Mouse (Mus musculus): ENCODE measurements around the gene Hdac7.

Hdac7 gene

DNA sequence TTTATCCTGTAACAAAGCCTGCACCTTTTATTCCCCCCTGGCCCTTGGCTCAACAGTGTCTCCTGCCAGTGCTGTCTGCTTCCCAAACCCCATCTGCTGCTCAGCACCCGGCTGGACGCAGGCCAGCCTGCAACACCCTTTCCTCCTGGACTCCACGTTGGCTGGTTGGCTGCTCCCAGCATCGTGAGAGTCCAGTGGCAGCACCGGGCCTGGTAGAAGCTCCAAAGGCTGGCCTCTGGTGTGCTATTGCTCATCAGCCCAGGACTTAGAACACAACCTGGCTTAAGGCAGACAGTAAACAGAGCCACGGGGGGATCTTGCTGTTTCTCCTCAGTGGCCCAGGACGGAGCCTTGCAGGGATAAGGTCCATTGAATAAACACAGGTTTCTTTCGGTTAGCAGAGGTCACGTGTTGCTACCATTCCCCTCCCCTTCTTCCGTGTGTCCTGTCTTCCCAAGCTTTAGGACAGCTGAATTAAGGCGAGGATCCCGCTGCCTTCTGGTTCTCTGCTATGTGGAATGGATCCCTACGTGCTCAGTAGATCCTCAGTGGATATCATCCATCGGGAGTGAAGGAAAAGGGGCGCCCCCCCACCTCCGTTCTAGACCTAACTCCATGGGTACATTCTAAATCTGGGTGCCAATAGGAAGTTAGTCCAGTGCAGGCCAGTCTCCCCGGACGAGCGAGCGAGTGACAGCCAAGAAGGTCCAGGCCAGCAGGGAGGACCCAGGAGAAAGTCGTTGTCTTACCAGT lies 30.7 kb downstream of the Hdac7 start:
- peak; percentile 80 for DNase-seq

DNA sequence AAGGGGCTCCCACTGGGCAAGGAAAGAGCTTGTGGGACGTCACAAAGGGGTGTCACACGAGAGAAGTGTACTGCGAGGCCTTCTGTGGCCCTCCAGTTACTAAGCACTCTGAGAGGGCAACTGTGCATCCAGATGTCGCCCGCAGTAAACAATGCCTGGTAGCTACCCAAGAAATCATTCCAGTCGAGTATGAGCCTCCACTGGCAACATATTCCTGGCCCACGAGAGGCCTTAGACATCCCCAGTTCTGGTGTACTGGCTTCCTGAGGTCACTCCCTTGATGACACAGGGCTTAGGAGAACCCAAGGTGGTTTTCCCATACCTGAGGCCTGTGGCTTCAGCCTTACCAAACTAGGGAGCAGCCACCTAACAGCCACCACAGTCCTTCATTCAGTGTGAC lies 31.4 kb downstream of the Hdac7 start:
- no peak for DNase-seq

DNA sequence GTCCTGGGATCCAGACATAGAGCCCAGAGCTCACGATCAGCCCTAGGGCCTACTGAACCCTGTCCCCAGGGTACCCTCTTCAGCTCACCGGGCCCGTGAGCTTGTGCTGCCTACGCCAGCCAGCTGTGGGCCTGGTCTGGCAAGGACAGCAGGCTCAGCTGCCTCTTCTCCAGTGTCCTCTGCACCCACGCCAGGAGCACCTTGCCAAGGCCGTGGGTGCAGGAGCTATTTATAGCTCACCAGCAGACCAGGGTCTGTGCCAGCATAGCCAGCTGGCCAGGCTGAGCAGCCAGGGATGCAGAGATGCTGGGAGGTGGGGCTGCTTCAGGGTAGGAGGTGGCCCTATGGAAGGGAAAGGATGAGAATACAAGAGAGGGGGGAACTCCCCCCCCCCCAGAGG lies 32.2 kb downstream of the Hdac7 start:
- peak; percentile 91 for DNase-seq

DNA sequence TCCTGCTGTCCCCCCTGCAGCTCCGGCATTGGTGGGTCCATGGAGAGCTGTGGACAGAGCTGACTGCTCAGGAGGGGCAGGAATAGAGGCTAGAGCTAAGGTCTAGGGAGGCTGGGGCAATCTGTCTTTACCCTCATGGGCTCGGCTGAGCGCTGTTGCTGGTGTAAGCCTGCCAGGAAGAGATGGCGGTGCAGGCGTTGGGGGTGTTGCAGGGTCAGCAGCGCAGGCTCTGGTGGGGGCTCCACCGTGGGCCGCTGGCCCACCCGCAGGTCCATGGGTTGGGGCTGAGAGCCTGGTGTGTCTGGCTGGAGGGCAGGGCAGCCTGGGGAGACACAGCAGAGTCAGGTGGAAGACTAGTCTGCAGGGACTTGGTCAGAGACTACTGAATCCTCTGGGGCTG lies 33.0 kb downstream of the Hdac7 start:
- no peak for DNase-seq

DNA sequence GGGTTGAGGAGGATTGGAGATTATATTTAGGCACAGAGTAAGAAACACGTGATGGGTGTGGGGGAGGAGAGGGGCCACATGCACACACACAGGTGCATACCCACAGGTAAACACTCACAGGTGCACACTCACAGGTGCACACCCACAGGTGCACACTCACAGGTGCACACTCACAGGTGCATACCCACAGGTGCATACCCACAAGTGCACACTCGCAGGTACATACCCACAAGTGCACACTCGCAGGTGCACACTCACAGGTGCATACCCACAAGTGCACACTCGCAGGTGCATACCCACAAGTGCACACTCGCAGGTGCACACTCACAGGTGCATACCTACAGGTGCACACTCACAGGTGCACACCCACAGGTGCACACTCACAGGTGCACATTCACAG lies 33.9 kb downstream of the Hdac7 start:
- DNase-seq: no peak

DNA sequence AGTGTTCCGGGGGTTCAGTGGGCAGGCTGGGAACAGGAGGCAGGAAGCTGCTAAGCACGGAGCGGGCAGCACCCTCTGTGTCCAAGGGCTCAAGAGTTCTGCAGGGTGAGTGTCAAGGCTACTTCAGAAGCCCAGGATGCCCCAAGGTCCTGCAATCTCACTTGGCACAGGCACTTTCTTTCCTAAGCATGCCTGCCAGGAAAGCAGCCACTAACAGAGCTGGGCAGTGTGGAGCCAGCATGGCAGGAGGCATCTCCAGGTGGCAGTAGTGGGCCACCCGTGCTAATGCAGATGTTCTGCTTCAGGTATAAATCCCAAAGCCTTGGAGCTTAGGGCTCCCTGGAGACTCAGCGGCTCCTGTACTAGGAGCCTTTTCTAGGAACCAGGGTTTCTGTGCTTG lies 34.4 kb downstream of the Hdac7 start:
- DNase-seq: peak; percentile 81

DNA sequence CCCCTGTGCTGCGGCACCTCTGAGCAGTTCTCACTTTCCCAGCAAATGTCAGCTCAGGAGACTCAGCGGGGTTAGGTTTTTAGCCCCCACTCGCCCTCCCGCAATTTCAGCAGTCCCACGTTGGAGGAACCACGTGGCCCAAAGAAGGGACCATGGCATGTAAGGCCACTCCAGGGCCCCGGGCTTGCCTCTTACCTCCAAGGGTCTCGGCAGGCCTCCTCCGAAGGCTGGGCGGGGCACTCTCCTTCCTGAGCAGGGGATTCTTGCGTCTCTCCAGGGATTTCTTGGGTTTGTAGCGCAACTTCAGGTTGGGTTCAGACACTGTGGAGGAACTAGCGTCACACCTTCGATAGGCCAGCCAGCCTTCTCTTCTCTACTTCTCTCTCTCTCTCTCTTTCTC lies 35.1 kb downstream of the Hdac7 start:
- no peak for DNase-seq

DNA sequence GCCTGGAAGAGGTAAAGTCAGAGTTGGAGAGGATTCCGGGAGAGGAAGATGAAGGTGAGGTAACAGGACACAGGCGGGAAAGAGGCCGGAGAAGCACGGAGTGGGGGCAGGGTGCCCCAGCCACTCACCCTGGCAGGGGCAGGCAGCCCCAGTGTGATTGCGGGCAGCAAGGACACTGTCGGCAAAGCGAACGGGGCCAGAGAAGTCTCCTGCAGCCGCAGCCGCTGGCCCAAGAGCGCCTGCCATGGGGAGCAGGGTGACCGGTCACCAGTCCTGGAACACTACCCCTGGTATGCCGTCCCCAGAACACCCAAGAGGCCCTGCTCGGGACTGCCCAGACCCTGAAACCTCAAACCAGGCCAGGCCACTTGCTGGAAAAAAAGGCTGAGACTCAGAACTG lies 35.8 kb downstream of the Hdac7 start:
- DNase-seq: no peak

DNA sequence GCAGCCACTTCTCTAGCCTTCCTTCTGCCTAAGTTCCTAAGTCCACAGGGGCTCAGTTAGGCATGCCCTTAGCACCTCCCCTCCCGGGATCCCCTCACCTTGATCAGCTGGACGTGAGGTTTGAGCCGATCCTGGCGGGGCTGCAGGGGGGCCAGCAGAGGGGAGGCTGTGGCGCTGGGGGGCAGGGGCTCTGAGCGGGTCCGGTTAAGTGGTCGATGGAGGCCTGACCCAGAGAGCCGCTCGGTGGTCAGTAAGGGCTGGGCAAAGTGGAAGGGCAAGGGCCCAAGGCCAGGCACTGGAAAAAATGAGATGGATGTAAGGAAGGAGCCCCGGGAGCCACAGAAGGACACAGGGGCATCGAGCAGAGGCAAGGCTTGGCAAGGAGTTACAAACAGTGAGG lies 36.4 kb downstream of the Hdac7 start:
- no peak for DNase-seq

DNA sequence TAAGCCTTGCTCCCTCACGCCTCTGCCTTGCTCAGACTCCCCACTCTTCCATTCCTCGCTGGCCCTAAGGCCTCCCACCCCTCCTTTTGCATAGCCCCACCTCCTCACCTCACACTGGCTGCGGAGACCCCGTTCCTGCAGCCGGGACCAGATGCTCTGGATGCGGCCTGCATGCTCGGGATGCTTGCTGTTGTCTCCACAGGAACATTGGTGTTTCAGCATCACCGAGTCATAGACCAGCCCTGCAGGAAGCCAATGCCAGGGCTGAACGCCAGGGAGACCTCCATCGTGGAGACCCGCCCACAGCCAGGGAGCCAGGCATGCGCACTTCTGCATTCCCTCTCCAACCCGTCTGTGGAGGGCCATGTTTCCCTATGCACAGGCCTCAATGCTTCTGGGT lies 41.7 kb downstream of the Hdac7 start:
- DNase-seq: no peak

DNA sequence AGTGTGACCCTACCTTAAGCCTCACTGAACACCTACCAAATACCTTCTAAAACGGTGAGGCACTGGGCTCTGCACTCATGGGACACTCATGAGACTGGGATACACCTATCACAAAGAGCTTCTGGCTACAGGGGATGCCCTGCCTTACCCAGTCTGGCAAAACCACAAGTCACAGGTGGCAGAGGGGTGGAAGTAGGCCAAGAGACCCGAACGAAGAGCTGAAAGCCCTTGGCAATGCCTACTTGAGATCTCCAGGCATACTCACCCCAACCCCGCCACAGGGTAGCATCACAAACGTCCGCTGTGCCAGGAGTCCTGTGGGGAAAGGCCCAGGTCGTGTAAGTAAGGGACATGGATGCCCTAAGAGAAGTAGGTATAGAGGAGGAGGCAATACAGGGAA lies 42.5 kb downstream of the Hdac7 start:
- DNase-seq: no peak

DNA sequence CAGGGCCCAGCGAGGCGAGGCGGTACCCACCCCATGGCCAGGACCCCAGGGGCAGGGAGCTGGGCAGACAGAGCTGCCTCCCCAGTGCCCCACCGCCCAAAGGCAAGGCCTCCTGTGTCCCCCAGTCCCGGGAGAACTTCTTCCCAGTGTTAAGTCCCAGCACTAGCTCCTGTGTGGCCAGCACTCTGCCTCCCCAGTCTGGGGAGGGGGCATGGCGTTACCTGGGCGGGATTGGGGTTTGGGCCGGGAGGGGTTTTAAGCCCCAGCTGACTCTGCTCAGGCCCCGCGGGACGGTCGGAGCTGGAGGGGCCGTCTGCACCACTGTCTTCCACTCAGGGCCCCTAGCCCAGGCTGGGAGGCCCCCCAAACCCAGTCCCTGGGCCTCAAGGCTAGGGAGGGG lies 43.4 kb downstream of the Hdac7 start:
- no peak for DNase-seq

DNA sequence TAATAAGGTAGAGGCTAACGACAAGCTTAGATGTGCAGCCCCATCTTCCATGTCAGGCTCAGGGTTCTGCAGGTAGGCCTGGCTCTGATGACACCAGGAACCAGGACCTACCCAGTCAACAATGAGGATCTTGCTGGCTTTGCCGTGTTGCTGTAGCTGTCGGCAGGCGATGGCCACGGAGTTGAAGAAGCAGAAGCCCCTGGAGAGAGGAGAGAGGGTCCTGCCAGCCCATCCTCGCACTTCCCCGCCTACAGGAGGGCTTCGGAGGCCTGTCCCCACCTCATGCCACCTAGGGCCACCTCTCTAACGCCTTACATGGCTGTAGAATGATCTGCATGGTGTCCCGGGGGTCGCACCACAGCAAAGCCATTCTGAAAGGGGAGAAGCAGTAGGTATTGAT lies 44.9 kb downstream of the Hdac7 start:
- no peak for DNase-seq

DNA sequence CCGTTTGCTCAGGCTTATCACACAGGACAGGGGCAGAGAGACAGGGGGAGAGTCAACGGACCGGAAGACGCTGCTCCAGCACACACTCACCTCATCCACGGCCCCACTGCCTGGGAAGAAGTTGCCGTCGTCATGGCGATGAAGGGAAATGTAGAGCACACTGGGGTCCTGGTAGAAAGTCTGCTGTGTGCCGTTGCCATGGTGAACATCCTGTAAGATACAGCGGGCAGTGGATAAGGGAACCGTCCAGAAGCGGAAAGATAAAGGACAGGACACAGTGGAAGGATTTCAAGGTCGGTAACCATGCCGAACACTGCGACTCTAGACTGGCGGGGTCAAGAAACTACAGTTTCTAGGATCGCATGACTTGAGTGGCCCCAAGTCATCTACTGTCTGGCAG lies 46.2 kb downstream of the Hdac7 start:
- DNase-seq: no peak

DNA sequence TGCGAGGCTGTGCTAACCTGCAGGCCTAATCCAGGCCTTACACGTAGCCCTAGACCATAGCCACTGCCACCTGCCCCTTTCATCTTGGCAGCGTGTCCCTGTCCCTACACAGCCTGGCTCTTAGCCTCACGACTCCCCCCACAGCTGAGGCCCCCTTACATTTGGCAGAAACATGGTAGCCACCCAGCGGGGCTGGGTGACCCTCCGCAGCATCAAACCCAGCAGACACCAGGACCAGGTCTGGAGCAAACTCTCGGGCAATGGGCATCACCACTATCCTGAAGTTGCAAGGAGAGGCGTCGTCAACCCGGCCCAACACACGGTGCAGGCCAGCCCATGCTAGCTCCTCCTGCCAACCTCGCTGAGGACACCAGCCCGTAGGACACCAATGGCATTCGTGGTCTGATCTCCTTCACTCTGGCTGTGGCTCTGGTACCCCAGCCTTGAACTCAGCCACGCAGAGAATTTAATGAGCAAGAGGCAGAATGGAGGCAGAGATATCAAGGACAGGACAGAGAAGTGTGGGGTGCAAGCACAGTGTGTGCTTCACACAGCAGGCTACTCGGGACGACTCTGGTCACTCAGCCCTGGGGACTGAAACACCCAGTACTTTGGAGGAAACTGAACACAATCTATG lies 47.5 kb downstream of the Hdac7 start:
- DNase-seq: no peak

DNA sequence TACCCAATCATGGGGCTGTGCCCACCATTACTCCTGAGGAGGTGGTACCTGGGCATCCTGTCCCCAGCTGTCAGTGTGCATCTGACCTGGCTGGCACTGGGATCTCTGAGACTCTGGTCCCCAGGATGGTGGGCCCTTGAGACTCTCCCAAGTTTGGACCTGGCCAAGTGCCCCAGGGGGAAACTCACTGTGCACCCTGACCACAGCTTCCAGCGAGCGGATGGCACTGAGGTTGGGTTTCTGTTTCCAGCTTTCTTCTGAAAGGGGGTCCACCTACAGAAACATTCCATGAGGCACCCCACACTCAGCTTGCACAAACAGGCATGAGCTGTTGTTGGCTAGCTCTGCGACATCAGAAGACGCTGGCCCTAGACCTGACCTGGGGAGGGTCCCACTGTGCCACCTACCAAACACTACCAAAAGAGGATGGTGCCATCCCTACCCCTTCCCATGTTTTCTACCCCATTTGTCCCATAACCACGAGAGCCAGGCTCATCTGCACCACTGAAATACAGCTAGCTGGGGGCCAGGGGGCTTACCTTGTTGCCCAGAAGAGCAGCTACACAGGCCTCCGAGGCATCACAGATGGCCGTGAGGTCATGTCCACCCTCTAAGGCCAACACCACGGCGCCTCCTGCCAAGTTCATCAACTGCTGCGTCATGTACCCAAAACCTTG lies 48.6 kb downstream of the Hdac7 start:
- no peak for DNase-seq

DNA sequence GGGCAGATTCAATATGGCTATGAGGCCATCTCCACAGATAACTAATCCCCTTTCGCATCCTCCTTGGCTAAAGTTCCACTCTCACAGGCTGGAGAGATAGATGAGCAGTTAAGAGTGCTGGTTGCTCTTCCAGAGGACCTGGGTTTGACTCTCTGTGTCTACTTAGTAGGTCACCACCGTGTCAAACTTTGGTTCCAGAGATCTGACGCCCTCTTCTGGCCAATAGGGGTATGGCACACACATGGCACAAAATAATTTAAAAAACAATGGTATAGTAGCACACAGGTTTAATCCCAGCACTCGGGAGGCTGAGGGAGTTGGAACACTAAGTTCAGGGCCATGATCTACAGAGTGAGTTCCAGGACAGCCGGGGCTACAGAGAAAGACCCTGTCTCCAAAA lies 50.0 kb downstream of the Hdac7 start:
- DNase-seq: no peak

DNA sequence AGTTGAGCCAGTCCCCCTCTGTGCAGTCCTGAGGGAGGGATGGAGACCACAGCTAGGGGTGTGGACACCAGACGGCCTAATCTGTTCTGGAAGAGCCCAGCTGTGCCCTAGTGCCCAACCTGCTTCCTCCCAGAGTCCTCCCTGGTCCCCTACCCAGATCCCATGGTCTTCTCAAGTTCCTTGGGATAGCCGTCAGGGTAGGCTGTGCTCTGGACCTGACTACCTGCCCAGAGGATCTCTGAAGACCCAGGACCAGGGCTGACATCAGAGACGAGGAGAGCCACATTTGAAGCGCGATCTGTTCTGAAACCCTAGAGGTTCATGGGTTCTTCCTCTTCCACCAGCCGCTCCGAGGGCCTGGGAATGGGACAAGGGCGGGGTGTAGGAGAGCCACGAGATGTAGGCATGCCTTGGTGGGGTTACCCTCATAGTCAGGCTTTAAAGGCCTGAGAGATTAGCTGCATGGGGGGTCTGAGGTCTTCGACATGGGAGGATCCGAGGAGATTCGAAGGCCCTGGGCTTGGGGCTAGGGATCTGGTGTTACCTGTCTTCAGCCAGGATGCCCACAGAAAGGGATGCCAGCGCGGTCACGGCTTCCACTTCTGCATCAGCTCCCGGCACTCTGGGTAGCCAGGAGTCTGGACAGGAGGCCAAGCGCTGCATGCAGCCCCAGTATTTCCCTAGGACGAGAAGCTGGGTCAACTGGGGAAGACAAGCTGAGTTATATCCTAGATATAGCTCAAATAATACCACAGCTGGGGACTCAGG lies 50.7 kb downstream of the Hdac7 start:
- DNase-seq: no peak

DNA sequence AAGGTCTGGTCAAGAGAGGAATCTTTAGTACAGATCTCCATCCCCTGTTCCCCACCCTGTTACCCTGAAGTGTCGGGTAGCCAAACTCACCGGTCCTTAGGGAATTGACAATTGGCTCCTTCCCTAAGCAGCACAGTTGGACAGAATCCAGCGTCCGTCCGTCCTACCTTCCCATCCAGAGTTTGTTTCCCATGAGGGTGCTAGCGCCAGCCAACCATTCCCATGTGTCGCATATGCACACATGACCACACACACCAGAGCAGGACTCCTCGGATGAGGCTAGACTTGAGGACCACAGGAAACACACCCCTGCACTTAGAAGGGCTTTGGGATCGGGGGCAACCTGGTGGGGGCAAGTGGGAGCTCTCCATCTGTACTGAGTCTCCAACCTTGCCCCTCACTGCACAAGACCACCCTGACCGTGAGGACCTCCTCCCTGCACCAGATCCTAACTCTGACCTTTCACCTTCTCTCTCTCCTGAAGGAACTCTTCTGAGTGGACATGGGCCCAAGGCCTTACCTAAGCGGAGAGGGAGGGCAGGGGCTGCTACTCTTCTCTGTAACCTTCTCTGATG lies 53.1 kb downstream of the Hdac7 start:
- DNase-seq: no peak

DNA sequence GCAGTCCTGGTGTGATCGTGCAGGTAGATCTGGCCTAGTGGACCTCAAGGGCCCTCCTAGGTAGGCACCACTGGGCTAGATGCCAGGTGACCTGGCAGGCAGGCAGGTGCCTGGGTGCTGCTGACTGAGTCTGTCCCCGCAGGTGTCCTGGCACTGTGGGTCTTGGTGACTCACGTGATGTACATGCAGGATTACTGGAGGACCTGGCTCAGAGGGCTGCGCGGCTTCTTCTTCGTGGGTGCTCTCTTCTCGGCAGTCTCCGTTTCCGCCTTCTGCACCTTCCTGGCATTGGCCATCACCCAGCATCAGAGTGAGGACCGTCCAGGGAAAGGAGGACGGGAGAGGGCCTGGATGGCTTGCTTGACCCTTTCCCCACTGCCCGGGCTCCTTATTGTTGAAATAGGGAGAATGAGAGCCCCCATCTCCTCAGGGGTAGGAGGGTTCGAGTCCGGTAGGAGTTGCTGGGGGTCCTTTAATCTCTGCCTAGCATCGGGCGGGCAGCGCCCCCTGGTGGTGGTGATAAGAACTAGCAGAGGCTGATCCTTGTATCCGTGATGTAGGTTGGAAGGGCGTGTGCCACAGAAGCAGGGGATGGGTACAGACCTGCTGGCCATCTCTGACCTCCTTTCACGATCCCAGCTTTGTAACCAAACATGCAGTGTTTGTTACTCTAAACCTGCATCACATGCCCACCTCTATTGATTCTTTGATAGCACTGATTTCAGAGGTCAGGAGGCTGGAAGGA lies 54.4 kb downstream of the Hdac7 start:
- peak; percentile 71 for DNase-seq

DNA sequence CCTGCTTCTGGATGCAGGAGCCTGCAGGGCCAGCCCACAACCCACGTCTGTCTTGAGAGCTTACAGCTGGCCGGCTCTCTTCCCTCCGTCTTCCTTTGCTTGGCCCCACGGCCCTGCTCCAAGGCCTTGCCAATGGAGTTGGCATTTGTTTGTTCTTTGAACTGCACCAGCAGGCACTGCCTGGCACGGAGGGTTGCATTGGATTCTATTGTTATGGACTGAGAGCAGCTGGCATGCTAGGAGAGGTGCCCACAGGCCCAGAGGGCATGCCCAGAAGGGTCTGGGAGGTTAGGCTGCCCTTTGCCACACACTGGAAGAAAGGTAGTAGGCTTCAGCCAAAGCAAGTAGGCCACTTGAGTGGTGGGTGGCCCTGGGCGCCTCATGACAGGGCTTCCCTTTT lies 55.5 kb downstream of the Hdac7 start:
- peak; percentile 62 for DNase-seq

Data from kidney, adult 11 months (tissue).